ENCODE assay signal across 8 mouse cellular contexts in genomic region chr2:151008517-151008932, GRCm38 (mm10). TPM values are rescaled to one million over a fixed set of nuclear protein-coding genes. Genes with fewer than 3 reads are reported as not detected.
DNase-seq lines count a peak whose midpoint lies in the region; ATAC-seq lines count a peak whose summit lies in the region.

No protein-coding gene starts in this region.

- DNase-seq in ovary, postnatal 36 days (ENCODE audit: low spot score), result peak; percentile 31
- DNase-seq in ovary, postnatal 10 days (ENCODE audit: low spot score), result no peak
- no peak for DNase-seq in hindbrain, embryonic 11.5 days (ENCODE audit: low spot score)
- DNase-seq in urinary bladder, postnatal 4 days (ENCODE audit: low spot score in 2 of 2), result no peak
- DNase-seq in thymus, postnatal 4 days, result no peak
- no peak for DNase-seq in kidney, adult 11 months

- peak overlapping the region; percentile 74 for H3K4me3 ChIP-seq in brown adipose tissue, adult 24 weeks (ENCODE audit: insufficient read depth, low read depth, low read length)
- H3K4me3 ChIP-seq in hindbrain, embryonic 11.5 days (ENCODE audit: low read depth, low read length), result peak overlapping the region; percentile 81

- H3K27ac ChIP-seq in brown adipose tissue, adult 24 weeks (replicated peaks; ENCODE audit: low read depth, low read length), result no peak overlapping the region
- H3K27ac ChIP-seq in hindbrain, embryonic 11.5 days (ENCODE audit: low read depth, low read length), result no peak overlapping the region

- H3K9me3 ChIP-seq in hindbrain, embryonic 11.5 days (ENCODE audit: control insufficient read depth, low read length), result no peaks in the 10 kb centered on the region

- no peaks in the 10 kb centered on the region for H3K36me3 ChIP-seq in hindbrain, embryonic 11.5 days (ENCODE audit: control insufficient read depth, insufficient read depth, low read length)

- under 1% methylated on average over 21 of the region's 21 CpGs for WGBS in hindbrain, embryonic 11.5 days

- H3K4me1 ChIP-seq in brown adipose tissue, adult 24 weeks (ENCODE audit: control insufficient read depth, insufficient read depth, insufficient read length, low read length), result peaks cover 5% of the 10 kb centered on the region
- H3K4me1 ChIP-seq in hindbrain, embryonic 11.5 days (replicated peaks; ENCODE audit: control insufficient read depth, insufficient read depth, low read length), result no peaks in the 10 kb centered on the region

- peak overlapping the region; percentile 90 for H3K9ac ChIP-seq in hindbrain, embryonic 11.5 days (ENCODE audit: low read depth, low read length)

- ATAC-seq in hindbrain, embryonic 11.5 days (ENCODE audit: low FRiP score), result peak; percentile 65
- ATAC-seq in megakaryocyte progenitor cell, adult 5-6 weeks (replicated peaks; ENCODE audit: poor library complexity), result peak; percentile 26

- H3K27me3 ChIP-seq in hindbrain, embryonic 11.5 days (ENCODE audit: control insufficient read depth, insufficient read depth, low read length), result no peaks in the 10 kb centered on the region

- peak overlapping the region; percentile 90 for H3K4me2 ChIP-seq in hindbrain, embryonic 11.5 days (replicated peaks; ENCODE audit: low read depth, low read length)

RNA-seq across cellular contexts. Expression of gene Ninl, which starts 30.7 kb away (rescaled TPM):
- 5.0 and 6.6 TPM in 2 replicates for polyA plus RNA-seq in brown adipose tissue, adult 24 weeks (2012; ENCODE audit: insufficient read depth, insufficient read length, missing spikeins)
- polyA plus RNA-seq in hindbrain, embryonic 11.5 days (2014; fragmentation: Nextera tagmentation; extraction: Ambion mirVana), result 10.7 and 10.9 TPM in 2 replicates
- total RNA-seq in megakaryocyte progenitor cell, adult 5-6 weeks (2015), result 0.46 and 0.84 TPM in 2 replicates
- 1.2 and 1.5 TPM in 2 replicates for total RNA-seq in megakaryocyte progenitor cell, adult 5-6 weeks (2017)

RNA-seq across cellular contexts. Expression of gene Nanp, which starts 30.7 kb away (rescaled TPM):
- 2.1 and 7.1 TPM in 2 replicates for polyA plus RNA-seq in brown adipose tissue, adult 24 weeks (2012; ENCODE audit: insufficient read depth, insufficient read length, missing spikeins)
- polyA plus RNA-seq in hindbrain, embryonic 11.5 days (2014; fragmentation: Nextera tagmentation; extraction: Ambion mirVana), result 41.8 and 42.4 TPM in 2 replicates
- 22.7 and 38.8 TPM in 2 replicates for total RNA-seq in megakaryocyte progenitor cell, adult 5-6 weeks (2015)
- 19.3 and 22.5 TPM in 2 replicates for total RNA-seq in megakaryocyte progenitor cell, adult 5-6 weeks (2017)
